Mouse (Mus musculus) heart, adult 2 months (tissue): ENCODE measurements around the gene Qsox2.

Experiments used
- CTCF ChIP-seq: fragments of 200-600 bp; IDR thresholded peaks from 2 replicates; pipeline ENCODE4 v1.8.1; 2022; ENCODE audit warnings: antibody characterized with exemption, mild to moderate bottlenecking, moderate library complexity
- EP300 ChIP-seq: fragments of 200-500 bp; IDR thresholded peaks from 2 replicates; pipeline ENCODE4 v1.6.1; 2011; ENCODE audit warnings: low read depth, low read length, control low read depth; ENCODE audit not compliant: insufficient read depth
- POLR2A ChIP-seq: fragments of 200-500 bp; IDR thresholded peaks from 2 replicates; pipeline ENCODE4 v1.6.1; 2011; ENCODE audit warnings: mild to moderate bottlenecking, low read depth, low read length, control low read depth; ENCODE audit not compliant: insufficient read depth

DNA sequence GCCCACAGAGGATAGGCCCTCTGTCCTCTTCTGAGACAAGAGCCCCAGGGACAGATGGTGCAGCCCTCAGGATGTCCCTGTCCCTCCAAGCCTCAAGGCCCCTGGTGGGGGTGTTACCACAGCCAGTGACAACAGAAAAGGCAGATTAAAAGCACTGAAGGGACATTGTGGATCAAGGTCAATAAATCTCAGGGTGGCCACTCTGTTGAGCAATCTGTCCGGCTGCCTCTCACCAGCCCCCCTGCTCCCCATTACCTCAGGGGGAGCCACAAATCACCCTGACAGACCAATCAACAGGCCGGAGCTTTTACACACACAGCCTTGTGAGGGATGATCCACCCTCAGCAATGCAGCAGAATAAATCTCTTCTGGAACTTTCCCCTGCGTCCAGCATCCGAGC lies 62.1 kb downstream of the Qsox2 start:
- no peak for TF ChIP-seq POLR2A
- no peak for TF ChIP-seq EP300
- TF ChIP-seq CTCF, result no peak
